ENCODE assay signal across 22 mouse cellular contexts in the genomic region with DNA sequence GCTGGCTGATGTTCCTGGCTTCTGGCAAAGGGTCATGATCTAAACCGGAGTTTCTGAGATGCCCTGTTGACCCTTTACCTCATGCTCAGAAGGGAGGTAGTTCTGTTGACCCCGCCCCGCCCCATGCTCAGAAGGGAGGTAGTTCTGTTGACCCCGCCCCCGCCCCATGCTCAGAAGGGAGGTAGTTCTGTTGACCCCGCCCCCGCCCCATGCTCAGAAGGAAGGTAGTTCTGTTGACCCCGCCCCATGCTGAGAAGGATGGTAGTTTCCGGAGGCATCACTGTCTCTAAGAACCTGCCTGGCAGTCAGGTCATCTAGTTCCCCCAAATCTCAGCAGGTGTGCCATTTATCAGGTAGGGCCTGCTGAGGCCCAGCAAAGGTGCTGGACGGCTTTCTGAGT.
A peak's percentile ranks its signal among the peaks of the same experiment; 100 is the strongest.
DNase-seq lines count a peak whose midpoint lies in the region; ATAC-seq and TF ChIP-seq lines count a peak whose summit lies in the region.
"Had no signal": no experiment of that assay in that cellular context is flagged by ENCODE, and none has a peak within 500 bp of the region (broad histone marks: within the 10 kb centered on the region; RNA-seq: fewer than 3 reads in every experiment).

No protein-coding gene starts in this region.

- no peaks in the 10 kb centered on the region for H3K36me3 ChIP-seq in hindbrain, embryonic 13.5 days
- H3K36me3 ChIP-seq in hindbrain, embryonic 10.5 days, result no peaks in the 10 kb centered on the region
- H3K36me3 ChIP-seq in liver, adult 2 months (ENCODE audit: control insufficient read depth, insufficient read depth, low read length), result no peaks in the 10 kb centered on the region
- no peaks in the 10 kb centered on the region for H3K36me3 ChIP-seq in liver, embryonic 11.5 days (ENCODE audit: control insufficient read depth, insufficient read depth, low read length)
- H3K36me3 ChIP-seq in ES-E14 (ENCODE audit: control insufficient read depth, insufficient read depth, low read length, poor library complexity, severe bottlenecking), result no peaks in the 10 kb centered on the region
- H3K36me3 ChIP-seq in midbrain, embryonic 16.5 days (ENCODE audit: control insufficient read depth, insufficient read depth, low read length), result no peaks in the 10 kb centered on the region
- H3K36me3 ChIP-seq: embryonic facial prominence, embryonic 10.5 days; embryonic facial prominence, embryonic 15.5 days; forebrain, embryonic 12.5 days; hindbrain, embryonic 12.5 days; kidney, embryonic 15.5 days; lung, embryonic 15.5 days; midbrain, embryonic 12.5 days; stomach, embryonic 15.5 days had no signal

- peak overlapping the region; percentile 46; the same call in 1 of the 2 replicates for H3K9ac ChIP-seq in hindbrain, embryonic 13.5 days
- no peak overlapping the region for H3K9ac ChIP-seq in liver, adult 2 months (ENCODE audit: low read depth, low read length)
- H3K9ac ChIP-seq in liver, embryonic 11.5 days (ENCODE audit: low read depth, low read length), result no peak overlapping the region
- H3K9ac ChIP-seq in ES-E14 (ENCODE audit: insufficient read depth, low read depth, low read length, poor library complexity, severe bottlenecking), result no peak overlapping the region
- H3K9ac ChIP-seq in midbrain, embryonic 16.5 days (ENCODE audit: low read depth, low read length), result no peak overlapping the region
- H3K9ac ChIP-seq: embryonic facial prominence, embryonic 15.5 days; forebrain, embryonic 12.5 days; hindbrain, embryonic 12.5 days; kidney, embryonic 15.5 days; lung, embryonic 15.5 days; midbrain, embryonic 12.5 days; stomach, embryonic 15.5 days had no signal

- no peaks in the 10 kb centered on the region for H3K79me2 ChIP-seq in liver, adult 2 months (ENCODE audit: control insufficient read depth, insufficient read depth, low read length)

- no peak for ATAC-seq in hindbrain, embryonic 13.5 days (ENCODE audit: low FRiP score)
- ATAC-seq in liver, embryonic 11.5 days (replicated peaks; ENCODE audit: low FRiP score), result no peak
- ATAC-seq in midbrain, embryonic 16.5 days, result no peak
- ATAC-seq: activated CD4-positive, CD25-positive, alpha-beta regulatory T cell, adult 4 months had no signal

- H3K4me2 ChIP-seq in hindbrain, embryonic 13.5 days, result no peak overlapping the region
- no peak overlapping the region for H3K4me2 ChIP-seq in liver, embryonic 11.5 days
- peak overlapping the region; percentile 25 for H3K4me2 ChIP-seq in midbrain, embryonic 16.5 days (ENCODE audit: low read length)
- H3K4me2 ChIP-seq: embryonic facial prominence, embryonic 15.5 days; forebrain, embryonic 12.5 days; hindbrain, embryonic 12.5 days; kidney, embryonic 15.5 days; lung, embryonic 15.5 days; midbrain, embryonic 12.5 days; stomach, embryonic 15.5 days had no signal

- 22% methylated on average over 9 of the region's 10 CpGs for WGBS in hindbrain, embryonic 13.5 days
- 25% methylated on average over 10 of the region's 10 CpGs for WGBS in hindbrain, embryonic 10.5 days
- WGBS in liver, adult 2 months, result 19% methylated on average over 10 of the region's 10 CpGs
- WGBS in liver, embryonic 11.5 days, result 14% methylated on average over 10 of the region's 10 CpGs
- 21% methylated on average over 10 of the region's 10 CpGs for WGBS in midbrain, embryonic 16.5 days

- TF ChIP-seq CTCF in liver, adult 2 months (IDR thresholded peaks at IDR 0.05; ENCODE audit: low read depth, low read length), result no peak

- H3K4me3 ChIP-seq in hindbrain, embryonic 13.5 days, result no peak overlapping the region
- H3K4me3 ChIP-seq in hindbrain, embryonic 10.5 days, result no peak overlapping the region
- H3K4me3 ChIP-seq in liver, adult 2 months (ENCODE audit: insufficient read depth, low read depth, low read length), result no peak overlapping the region
- H3K4me3 ChIP-seq in liver, embryonic 11.5 days (ENCODE audit: low read depth, low read length), result no peak overlapping the region
- no peak overlapping the region for H3K4me3 ChIP-seq in ES-E14 (ENCODE audit: insufficient read depth in 1 of 2, low read depth in 1 of 2, low read length in 2 of 2, poor library complexity in 1 of 2, severe bottlenecking in 1 of 2)
- no peak overlapping the region for H3K4me3 ChIP-seq in midbrain, embryonic 16.5 days (ENCODE audit: low read depth, low read length)
- H3K4me3 ChIP-seq: embryonic facial prominence, embryonic 10.5 days; embryonic facial prominence, embryonic 15.5 days; forebrain, embryonic 12.5 days; hindbrain, embryonic 12.5 days; kidney, embryonic 15.5 days; lung, embryonic 15.5 days; midbrain, embryonic 12.5 days; myocyte; stomach, embryonic 15.5 days had no signal

- in situ Hi-C loops in ES-E14 (cut with MboI; ENCODE audit: low sequenced_read_pairs in 2 of 2, unreplicated experiment in 2 of 2), result no loop called here

- H3K9me3 ChIP-seq in hindbrain, embryonic 13.5 days, result no peaks in the 10 kb centered on the region
- H3K9me3 ChIP-seq in hindbrain, embryonic 10.5 days, result no peaks in the 10 kb centered on the region
- H3K9me3 ChIP-seq in liver, embryonic 11.5 days (ENCODE audit: control insufficient read depth, low read length), result no peaks in the 10 kb centered on the region
- H3K9me3 ChIP-seq in ES-E14 (ENCODE audit: control insufficient read depth, insufficient read depth, low read depth, low read length), result no peaks in the 10 kb centered on the region
- H3K9me3 ChIP-seq in midbrain, embryonic 16.5 days (replicated peaks; ENCODE audit: control insufficient read depth, low read length, poor library complexity, severe bottlenecking), result no peaks in the 10 kb centered on the region
- H3K9me3 ChIP-seq: embryonic facial prominence, embryonic 10.5 days; embryonic facial prominence, embryonic 15.5 days; forebrain, embryonic 12.5 days; hindbrain, embryonic 12.5 days; kidney, embryonic 15.5 days; lung, embryonic 15.5 days; midbrain, embryonic 12.5 days; stomach, embryonic 15.5 days had no signal

- DNase-seq in hindbrain, embryonic 10.5 days (ENCODE audit: low spot score), result no peak
- peak; percentile 14 for DNase-seq in liver, adult 2 months (ENCODE audit: extremely low read depth, low read depth, low spot score)
- no peak for DNase-seq in liver, embryonic 11.5 days (ENCODE audit: low spot score)
- DNase-seq in ES-E14 (ENCODE audit: low read depth, low spot score), result peak; percentile 42
- no peak for DNase-seq in cerebellum, adult 8-10 months
- no peak for DNase-seq in right cerebral cortex, postnatal 36 days (ENCODE audit: low spot score in 2 of 2)
- DNase-seq: adrenal gland, adult 2 months; gastrocnemius, postnatal 14 days; kidney, adult 18-20 months; layer of hippocampus, postnatal 36 days had no signal

- H3K27ac ChIP-seq in hindbrain, embryonic 13.5 days, result no peak overlapping the region
- H3K27ac ChIP-seq in hindbrain, embryonic 10.5 days, result no peak overlapping the region
- H3K27ac ChIP-seq in liver, adult 2 months (replicated peaks; ENCODE audit: insufficient read depth, low read depth, low read length), result no peak overlapping the region
- no peak overlapping the region for H3K27ac ChIP-seq in liver, embryonic 11.5 days (ENCODE audit: low read depth, low read length)
- no peak overlapping the region for H3K27ac ChIP-seq in ES-E14 (ENCODE audit: insufficient read depth, low read depth, low read length, poor library complexity, severe bottlenecking)
- H3K27ac ChIP-seq in midbrain, embryonic 16.5 days (ENCODE audit: low read length), result peak overlapping the region; percentile 76
- H3K27ac ChIP-seq: embryonic facial prominence, embryonic 10.5 days; embryonic facial prominence, embryonic 15.5 days; forebrain, embryonic 12.5 days; hindbrain, embryonic 12.5 days; kidney, embryonic 15.5 days; lung, embryonic 15.5 days; stomach, embryonic 15.5 days had no signal

- H3K27me3 ChIP-seq in hindbrain, embryonic 13.5 days, result peaks cover 22% of the 10 kb centered on the region
- peaks cover 20% of the 10 kb centered on the region for H3K27me3 ChIP-seq in hindbrain, embryonic 10.5 days (ENCODE audit: insufficient read depth, poor library complexity, severe bottlenecking)
- H3K27me3 ChIP-seq in liver, adult 2 months (ENCODE audit: control insufficient read depth, insufficient read depth, low read length), result no peaks in the 10 kb centered on the region; the same call in none of the 2 replicates
- H3K27me3 ChIP-seq in liver, embryonic 11.5 days (replicated peaks; ENCODE audit: control insufficient read depth, insufficient read depth, low read length), result peaks cover 10% of the 10 kb centered on the region
- H3K27me3 ChIP-seq in midbrain, embryonic 16.5 days (ENCODE audit: control insufficient read depth, insufficient read depth, low read depth, low read length), result no peaks in the 10 kb centered on the region

- peaks cover 32% of the 10 kb centered on the region for H3K4me1 ChIP-seq in hindbrain, embryonic 13.5 days (replicated peaks)
- H3K4me1 ChIP-seq in hindbrain, embryonic 10.5 days (replicated peaks), result peaks cover 18% of the 10 kb centered on the region
- H3K4me1 ChIP-seq in liver, adult 2 months (ENCODE audit: control insufficient read depth, insufficient read depth, low read length), result no peaks in the 10 kb centered on the region
- H3K4me1 ChIP-seq in liver, embryonic 11.5 days (replicated peaks; ENCODE audit: control insufficient read depth, insufficient read depth, low read length), result no peaks in the 10 kb centered on the region
- peaks cover 2 to 4% of the 10 kb centered on the region in 2 experiments; a peak in 2 of 4 replicates for H3K4me1 ChIP-seq in ES-E14 (ENCODE audit: control insufficient read depth in 2 of 2, insufficient read depth in 2 of 2, low read length in 2 of 2, poor library complexity in 1 of 2)
- peaks cover 23% of the 10 kb centered on the region for H3K4me1 ChIP-seq in midbrain, embryonic 16.5 days (ENCODE audit: control insufficient read depth, insufficient read depth, low read length)

- no peak for TF ChIP-seq POLR2A in liver, adult 2 months (IDR thresholded peaks at IDR 0.05; ENCODE audit: extremely low read depth, insufficient read depth, low read length)

TF ChIP-seq in ES-E14, 5 proteins besides CTCF, POLR2A, EP300 and RAD21:
- TF ChIP-seq HCFC1 (IDR thresholded peaks at IDR 0.05; ENCODE audit: borderline replicate concordance, insufficient read depth, low read length), result no peak
- TF ChIP-seq ZNF384 (IDR thresholded peaks at IDR 0.05; ENCODE audit: low read depth, low read length), result no peak
- no peak for TF ChIP-seq CHD2 (IDR thresholded peaks at IDR 0.05; ENCODE audit: low read depth, low read length)
- no peak for TF ChIP-seq ZC3H11A (IDR thresholded peaks at IDR 0.05; ENCODE audit: borderline replicate concordance, low read depth, low read length)
- TF ChIP-seq MAFK (IDR thresholded peaks at IDR 0.05; ENCODE audit: insufficient read depth, low read depth, low read length), result no peak

Comparison
In these comparisons a context has a peak if more than half of its experiments do, and no peak if none do; other contexts are left out.
1. DNase-seq: peak in liver, adult 2 months (single experiment) and ES-E14 (single experiment); none in hindbrain, embryonic 10.5 days (single experiment), liver, embryonic 11.5 days (single experiment), cerebellum, adult 8-10 months (single experiment) and right cerebral cortex, postnatal 36 days (0 of 2).